Mouse (Mus musculus): ENCODE measurements around the gene Ctsf.

DNA sequence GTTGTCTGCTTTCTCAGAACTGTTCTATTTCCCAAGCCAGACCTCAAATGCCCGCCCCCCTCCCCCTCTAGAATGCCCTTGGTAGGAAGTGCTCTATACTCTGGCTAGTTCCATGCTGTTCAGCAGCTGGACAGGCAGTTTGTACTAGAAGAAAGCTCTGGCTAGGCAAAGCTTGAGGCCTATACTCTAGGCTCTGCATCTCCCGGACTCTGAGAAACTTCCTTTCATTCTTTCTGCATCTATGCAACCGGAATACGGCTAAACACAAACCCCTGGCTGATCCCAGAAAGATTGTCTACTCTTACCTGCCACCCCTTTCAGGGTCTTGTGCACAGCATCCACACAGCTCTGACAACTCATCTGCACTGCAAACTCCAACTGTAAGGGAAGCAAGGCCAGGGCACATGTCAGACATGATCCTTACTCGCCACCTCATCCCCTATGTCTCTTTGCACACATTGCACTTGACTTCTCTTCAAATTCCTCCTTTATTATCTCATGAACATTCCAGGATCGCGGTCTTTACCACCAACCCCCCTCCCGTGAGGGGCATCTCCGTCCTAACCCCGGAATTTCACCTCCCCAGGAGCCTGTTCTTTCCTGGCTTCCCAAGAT is 16.3 kb upstream of the Ctsf start:
- TF ChIP-seq USF2 (conservative IDR thresholded peaks at IDR 0.05; ENCODE audit: low read depth, low read length) (no peak), CTCF (conservative IDR thresholded peaks at IDR 0.05 in 1 of 2, IDR thresholded peaks at IDR 0.05 in 1 of 2; ENCODE audit: low read depth in 2 of 2, low read length in 2 of 2) (no peak), TCF12 (IDR thresholded peaks at IDR 0.05; ENCODE audit: low read depth, low read length) (no peak), CHD2 (IDR thresholded peaks at IDR 0.05; ENCODE audit: low read length) (no peak), ZNF384 (IDR thresholded peaks at IDR 0.05; ENCODE audit: low read depth, low read length) (no peak)

All from CH12.LX (cell line).